Comparison of ENCODE assay signal across 26 mouse cellular contexts in genomic region chr10:51768445-51768844, GRCm38 (mm10).
DNase-seq lines count a peak whose midpoint lies in the region; ATAC-seq lines count a peak whose summit lies in the region.
"Had no signal": no experiment of that assay in that cellular context is flagged by ENCODE, and none has a peak within 500 bp of the region (broad histone marks: within the 10 kb centered on the region; RNA-seq: fewer than 3 reads in every experiment).

No protein-coding gene starts in this region.

- H3K36me3 ChIP-seq in kidney, embryonic 14.5 days (ENCODE audit: control insufficient read depth, insufficient read depth, low read length): no peaks in the 10 kb centered on the region
- no peaks in the 10 kb centered on the region for H3K36me3 ChIP-seq in kidney, embryonic 15.5 days
- no peaks in the 10 kb centered on the region for H3K36me3 ChIP-seq in liver, embryonic 12.5 days
- no peaks in the 10 kb centered on the region for H3K36me3 ChIP-seq in stomach, embryonic 16.5 days (ENCODE audit: control insufficient read depth, insufficient read depth, low read length)
- H3K36me3 ChIP-seq in neural tube, embryonic 15.5 days: no peaks in the 10 kb centered on the region
- H3K36me3 ChIP-seq: forebrain, embryonic 15.5 days; heart, embryonic 15.5 days had no signal

- H3K4me1 ChIP-seq in kidney, embryonic 14.5 days (ENCODE audit: control insufficient read depth, insufficient read depth, low read length): no peaks in the 10 kb centered on the region
- no peaks in the 10 kb centered on the region for H3K4me1 ChIP-seq in kidney, embryonic 15.5 days
- no peaks in the 10 kb centered on the region for H3K4me1 ChIP-seq in liver, embryonic 12.5 days
- no peaks in the 10 kb centered on the region for H3K4me1 ChIP-seq in stomach, embryonic 16.5 days (ENCODE audit: control insufficient read depth, insufficient read depth, low read length)
- no peaks in the 10 kb centered on the region for H3K4me1 ChIP-seq in neural tube, embryonic 15.5 days
- H3K4me1 ChIP-seq: forebrain, embryonic 15.5 days; heart, embryonic 15.5 days; megakaryocyte, embryonic 14.5 days had no signal

- DNase-seq in kidney, adult 11 months: peak; percentile 5
- no peak for DNase-seq in adipocyte (ENCODE audit: low spot score)
- DNase-seq: adrenal gland, postnatal 36 days; cerebellum, adult 11-12 months; cerebellum, postnatal 25 days; embryo, embryonic 11 days; gastrocnemius, postnatal 14 days; heart, adult 18-20 months; left cerebral cortex, postnatal 4 days; lung, adult 18-20 months; midbrain, embryonic 14.5 days; right cerebral cortex, postnatal 14 days; thymus, postnatal 25 days had no signal

- no peak overlapping the region for H3K4me2 ChIP-seq in kidney, embryonic 14.5 days (replicated peaks; ENCODE audit: low read depth, low read length)
- H3K4me2 ChIP-seq in kidney, embryonic 15.5 days: no peak overlapping the region
- no peak overlapping the region for H3K4me2 ChIP-seq in liver, embryonic 12.5 days
- H3K4me2 ChIP-seq in stomach, embryonic 16.5 days (ENCODE audit: low read depth, low read length): 0 out of 2 replicates have a peak overlapping the region, but pooled peaks have one; percentile 21
- H3K4me2 ChIP-seq in neural tube, embryonic 15.5 days: no peak overlapping the region
- H3K4me2 ChIP-seq: forebrain, embryonic 15.5 days; heart, embryonic 15.5 days had no signal

- H3K27me3 ChIP-seq in kidney, embryonic 14.5 days (ENCODE audit: control insufficient read depth, insufficient read depth, low read length): no peaks in the 10 kb centered on the region
- no peaks in the 10 kb centered on the region for H3K27me3 ChIP-seq in kidney, embryonic 15.5 days
- no peaks in the 10 kb centered on the region for H3K27me3 ChIP-seq in liver, embryonic 12.5 days (replicated peaks)
- H3K27me3 ChIP-seq in stomach, embryonic 16.5 days (ENCODE audit: control insufficient read depth, insufficient read depth, low read length): no peaks in the 10 kb centered on the region
- H3K27me3 ChIP-seq in neural tube, embryonic 15.5 days (replicated peaks): no peaks in the 10 kb centered on the region
- H3K27me3 ChIP-seq: forebrain, embryonic 15.5 days; heart, embryonic 15.5 days; megakaryocyte, embryonic 14.5 days had no signal

- H3K9me3 ChIP-seq in kidney, embryonic 14.5 days (ENCODE audit: control insufficient read depth, low read length): no peaks in the 10 kb centered on the region
- H3K9me3 ChIP-seq in kidney, embryonic 15.5 days (replicated peaks): no peaks in the 10 kb centered on the region
- H3K9me3 ChIP-seq in liver, embryonic 12.5 days (replicated peaks): no peaks in the 10 kb centered on the region
- no peaks in the 10 kb centered on the region for H3K9me3 ChIP-seq in stomach, embryonic 16.5 days (replicated peaks; ENCODE audit: control insufficient read depth, low read length)
- H3K9me3 ChIP-seq in neural tube, embryonic 15.5 days (replicated peaks): no peaks in the 10 kb centered on the region
- H3K9me3 ChIP-seq: forebrain, embryonic 15.5 days; heart, embryonic 15.5 days; megakaryocyte, embryonic 14.5 days had no signal

- 54% methylated on average over 5 of the region's 5 CpGs for WGBS in kidney, embryonic 14.5 days
- WGBS in kidney, embryonic 15.5 days: 55% methylated on average over 5 of the region's 5 CpGs
- WGBS in liver, embryonic 12.5 days (ENCODE audit: insufficient replicate concordance): 38% methylated on average over 5 of the region's 5 CpGs
- 28% methylated on average over 5 of the region's 5 CpGs for WGBS in stomach, embryonic 16.5 days
- WGBS in neural tube, embryonic 15.5 days: 57% methylated on average over 5 of the region's 5 CpGs

- H3K4me3 ChIP-seq in kidney, embryonic 14.5 days (ENCODE audit: low read length): no peak overlapping the region
- no peak overlapping the region for H3K4me3 ChIP-seq in kidney, embryonic 15.5 days (replicated peaks)
- no peak overlapping the region for H3K4me3 ChIP-seq in liver, embryonic 12.5 days
- H3K4me3 ChIP-seq in stomach, embryonic 16.5 days (replicated peaks; ENCODE audit: low read length): no peak overlapping the region
- H3K4me3 ChIP-seq in neural tube, embryonic 15.5 days (replicated peaks): no peak overlapping the region
- H3K4me3 ChIP-seq: forebrain, embryonic 15.5 days; heart, embryonic 15.5 days; left cerebral cortex, adult 2 months; megakaryocyte, embryonic 14.5 days; myocyte had no signal

- no peak overlapping the region for H3K27ac ChIP-seq in kidney, embryonic 14.5 days (ENCODE audit: low read depth, low read length)
- H3K27ac ChIP-seq in kidney, embryonic 15.5 days: no peak overlapping the region
- H3K27ac ChIP-seq in liver, embryonic 12.5 days: peak overlapping the region; percentile 14; the same call in 1 of the 2 replicates
- no peak overlapping the region; the same call in 1 of the 2 replicates for H3K27ac ChIP-seq in stomach, embryonic 16.5 days (ENCODE audit: low read length)
- no peak overlapping the region for H3K27ac ChIP-seq in neural tube, embryonic 15.5 days (replicated peaks)
- H3K27ac ChIP-seq: forebrain, embryonic 15.5 days; heart, embryonic 15.5 days; left cerebral cortex, adult 2 months had no signal

- no peak for ATAC-seq in kidney, embryonic 14.5 days (ENCODE audit: low FRiP score, low TSS enrichment)
- ATAC-seq in kidney, embryonic 15.5 days (replicated peaks; ENCODE audit: low FRiP score): peak; percentile 56; the same call in 1 of the 2 replicates
- ATAC-seq in liver, embryonic 12.5 days: peak; percentile 72; the same call in 1 of the 2 replicates
- ATAC-seq in stomach, embryonic 16.5 days (ENCODE audit: insufficient read depth, low FRiP score): peak; percentile 68; the same call in 1 of the 2 replicates
- no peak for ATAC-seq in activated CD4-positive, CD25-positive, alpha-beta regulatory T cell, adult 4 months
- ATAC-seq in neural tube, embryonic 15.5 days (ENCODE audit: low FRiP score): no peak
- ATAC-seq: CD4-positive, CD25-positive, alpha-beta regulatory T cell, adult 4 months; forebrain, embryonic 15.5 days; Patski had no signal

- H3K9ac ChIP-seq in kidney, embryonic 14.5 days (ENCODE audit: low read depth, low read length): no peak overlapping the region
- no peak overlapping the region for H3K9ac ChIP-seq in kidney, embryonic 15.5 days
- H3K9ac ChIP-seq in liver, embryonic 12.5 days: no peak overlapping the region
- H3K9ac ChIP-seq in stomach, embryonic 16.5 days (ENCODE audit: low read length): no peak overlapping the region
- no peak overlapping the region for H3K9ac ChIP-seq in neural tube, embryonic 15.5 days (replicated peaks)
- H3K9ac ChIP-seq: forebrain, embryonic 15.5 days; heart, embryonic 15.5 days had no signal

Comparison
In these comparisons a context has a peak if more than half of its experiments do, and no peak if none do; other contexts are left out.
1. ATAC-seq: peak in kidney, embryonic 15.5 days (single experiment), liver, embryonic 12.5 days (single experiment) and stomach, embryonic 16.5 days (single experiment); none in kidney, embryonic 14.5 days (single experiment), activated CD4-positive, CD25-positive, alpha-beta regulatory T cell, adult 4 months (single experiment) and neural tube, embryonic 15.5 days (single experiment).